Mouse (Mus musculus): ENCODE results near the gene Ppfia4. TPM values are rescaled to one million over a fixed set of nuclear protein-coding genes. Genes with fewer than 3 reads are reported as not detected.

Ppfia4 gene
- polyA plus RNA-seq (2012) = 18.2 and 21.7 TPM in 2 replicates

DNA sequence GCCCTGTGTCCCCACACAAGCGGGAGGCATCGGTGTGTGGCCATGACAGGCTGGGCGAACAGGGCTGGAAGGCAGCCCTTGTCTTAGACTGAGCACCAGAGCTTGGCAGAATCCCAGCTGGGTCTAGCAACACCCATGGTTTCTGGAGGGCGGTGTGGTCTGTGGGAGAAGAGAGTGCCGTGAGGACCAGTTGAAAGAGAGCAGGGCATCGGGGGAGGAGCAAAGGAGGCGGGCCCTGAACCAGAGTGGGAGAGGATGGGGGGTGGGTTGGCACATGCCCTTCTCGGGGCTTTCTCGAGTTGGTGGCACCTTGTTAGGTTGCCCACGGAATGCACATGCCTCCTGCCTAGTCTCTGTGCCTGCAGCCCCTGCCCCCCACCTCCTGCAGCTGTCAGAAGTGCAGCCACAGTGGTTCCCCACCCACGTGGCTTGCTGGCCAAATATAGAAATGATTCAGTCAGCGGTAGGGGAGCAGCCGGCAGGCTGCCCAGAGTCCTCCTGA lies at the start of gene Ppfia4:
Ppfia4 (minus strand) TSS at position 159 of the 502 bp plus-strand sequence.

DNA sequence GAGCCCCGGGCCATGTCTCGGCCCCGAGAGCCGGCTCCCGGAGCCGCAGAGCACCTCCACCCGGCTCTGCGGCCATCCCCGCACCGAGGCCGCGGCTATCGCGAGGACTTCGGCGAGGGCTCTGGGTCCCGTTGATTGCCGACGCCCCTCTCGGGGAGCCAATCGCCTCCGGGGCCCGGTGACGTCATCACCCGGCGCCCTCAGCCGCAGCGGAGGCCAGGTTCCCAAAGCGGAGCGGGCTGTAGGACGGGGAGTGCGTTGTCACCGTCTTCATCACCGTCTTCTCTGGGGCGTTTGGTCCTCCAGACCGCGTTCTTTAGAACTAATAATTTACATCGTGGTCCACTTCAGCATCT lies 29.1 kb upstream of the Ppfia4 start, which contains the start of gene Tmem183a:
Tmem183a (minus strand) TSS at position 123 of the 356 bp plus-strand sequence.

DNA sequence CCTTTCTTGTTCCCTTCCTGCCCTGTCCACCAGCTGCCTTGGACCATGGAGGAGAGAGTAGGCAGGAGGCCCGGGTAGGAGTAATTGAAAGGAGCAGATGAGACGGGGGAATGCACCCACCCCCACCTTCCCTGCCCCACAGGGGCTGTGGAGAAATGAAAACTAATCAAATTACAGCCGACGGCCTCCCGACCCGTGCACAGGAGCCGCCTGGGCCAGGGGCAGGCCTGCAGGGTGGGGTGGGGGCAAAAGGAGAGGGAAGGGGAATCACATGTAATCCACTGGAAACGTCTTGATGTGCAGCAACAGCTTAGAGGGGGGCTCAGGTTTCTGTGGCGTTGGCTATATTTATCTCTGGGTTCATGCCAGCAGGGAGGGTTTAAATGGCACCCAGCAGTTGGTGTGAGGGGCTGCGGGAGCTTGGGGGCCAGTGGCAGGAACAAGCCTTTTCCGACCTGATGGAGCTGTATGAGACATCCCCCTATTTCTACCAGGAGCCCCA lies 43.1 kb downstream of the Ppfia4 start, which contains the start of gene Myog:
Myog (plus strand) TSS at position 392 of the 502 bp plus-strand sequence.

Other genes with a start within 250 kb of the Ppfia4 start
- 1.1 and 2.5 TPM in 2 replicates for gene Chit1, start 221.7 kb downstream of the Ppfia4 start, polyA plus RNA-seq (2012)
- 2.9 and 3.1 TPM in 2 replicates for gene Chil1, start 150.8 kb downstream of the Ppfia4 start, polyA plus RNA-seq (2012)
- 0.05 TPM in 1 of 2 replicates, not detected in the other for gene Mybph, start 139.5 kb downstream of the Ppfia4 start, polyA plus RNA-seq (2012)
- gene Adora1, start 97.5 kb downstream of the Ppfia4 start, polyA plus RNA-seq (2012) = not detected in 2 replicates
- gene Myog, start 42.9 kb downstream of the Ppfia4 start, polyA plus RNA-seq (2012) = not detected in 2 replicates
- gene Tmem183a, start 29.1 kb upstream of the Ppfia4 start, polyA plus RNA-seq (2012) = 32.0 and 33.3 TPM in 2 replicates
- gene 4933406M09Rik, start 53.0 kb upstream of the Ppfia4 start, polyA plus RNA-seq (2012) = not detected in 2 replicates
- 31.6 and 34.3 TPM in 2 replicates for gene Cyb5r1, start 72.6 kb upstream of the Ppfia4 start, polyA plus RNA-seq (2012)
- 80.7 and 85.5 TPM in 2 replicates for gene Adipor1, start 82.5 kb upstream of the Ppfia4 start, polyA plus RNA-seq (2012)
- 2.2 and 2.7 TPM in 2 replicates for gene Klhl12, start 122.6 kb upstream of the Ppfia4 start, polyA plus RNA-seq (2012)
- gene Rabif, start 161.7 kb upstream of the Ppfia4 start, polyA plus RNA-seq (2012) = 6.2 and 7.7 TPM in 2 replicates
- not detected in 2 replicates for gene Mgat4e, start 216.8 kb upstream of the Ppfia4 start, polyA plus RNA-seq (2012)
- 11.6 and 12.5 TPM in 2 replicates for gene Kdm5b, start 227.2 kb upstream of the Ppfia4 start, polyA plus RNA-seq (2012)

Measured in megakaryocyte-erythroid progenitor cell, adult 5 weeks (primary cell).